Mouse (Mus musculus) Patski (cell line): Measurements from ENCODE around the gene Ptprq. TPM values are rescaled to one million over a fixed set of nuclear protein-coding genes. Genes with fewer than 3 reads are reported as not detected.

Experiments
- ATAC-seq: fragments of 100-300 bp; one replicate; pipeline ENCODE4 v1.8.0; 2021
- CTCF ChIA-PET: fragments of 350-600 bp; sonication (Branson Sonifier 250); formaldehyde crosslinking; loops from one replicate; lab custom pipeline; 2022; ENCODE audit warnings: inconsistent platforms; lab: Charles Lee
- POLR2A ChIA-PET: fragments of 350-600 bp; sonication (Branson Sonifier 250); formaldehyde crosslinking; loops from one replicate; lab custom pipeline; 2022; ENCODE audit warnings: antibody characterized with exemption, inconsistent platforms; lab: Charles Lee
- DNase-seq: peaks from one replicate; pipeline ENCODE4 v3.0.0-alpha.2; 2011; ENCODE audit warnings: low read depth, low spot score
- H3K27me3 ChIP-seq: fragments of 371-371 bp; one replicate; pipeline ENCODE4 v1.5.1; 2021
- CTCF ChIP-seq: fragments of 100-300 bp; IDR thresholded peaks from one replicate; pipeline ENCODE4 v1.5.1; 2021
- in situ Hi-C: fragments of 300-500 bp; cut with MboI; formaldehyde crosslinking; loops from 3 replicates; pipeline ENCODE4 v1.11.1; 2018; ENCODE audit warnings: low pct_unique_long_range_greater_than_20kb, mixed read lengths
- polyA plus RNA-seq: library from polyadenylated mRNA; unstranded; gene quantifications from one replicate; pipeline ENCODE4 v1.2.3, GENCODE M21; 2021

Gene Ptprq
- polyA plus RNA-seq, 1 experiment from 2014 or later = 12.3 TPM

DNA sequence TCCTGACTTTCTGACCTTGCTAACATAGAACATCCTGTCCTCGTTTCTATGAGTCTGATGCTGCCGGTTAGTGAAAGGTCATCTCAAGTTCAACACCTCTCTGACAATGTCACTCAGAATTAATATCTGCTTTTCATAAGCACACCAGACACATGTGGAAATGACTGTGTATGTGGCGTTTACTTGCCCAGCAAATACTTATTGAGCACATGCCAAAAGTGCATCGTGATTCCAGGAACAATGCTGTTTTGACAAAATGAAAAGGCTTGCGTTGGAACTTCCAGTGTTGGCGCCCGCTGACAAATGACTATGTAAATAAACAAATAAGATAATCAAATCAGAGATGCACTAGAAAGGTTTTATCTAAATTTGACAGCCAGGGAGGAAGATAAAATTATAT, 5.8 kb upstream of the Ptprq start:
- CTCF ChIA-PET = no interaction called here
- in situ Hi-C loops = no loop called here
- TF ChIP-seq CTCF = no peak
- DNase-seq (no peak), ATAC-seq (no peak)
- no peaks in the 10 kb centered on the region for H3K27me3 ChIP-seq
- POLR2A ChIA-PET = no interaction called here

GRCm38 (mm10) chr10:107704443-107704842, 15.4 kb downstream of the Ptprq start:
- peak; percentile 44 for TF ChIP-seq CTCF
- ChIA-PET POLR2A (no interaction called here), CTCF (interaction anchor here (1.0 to 1.4 kb wide), 3 partner anchors 14 to 262 kb away, joined by 3 read pairs; no protein-coding TSS in a partner anchor)
- no peaks in the 10 kb centered on the region for H3K27me3 ChIP-seq
- no peak for ATAC-seq
- no peak for DNase-seq
- in situ Hi-C loops = loop anchor here (5.0 to 10.0 kb wide), 2 partner anchors 262 to 770 kb away; no protein-coding TSS in a partner anchor

DNA sequence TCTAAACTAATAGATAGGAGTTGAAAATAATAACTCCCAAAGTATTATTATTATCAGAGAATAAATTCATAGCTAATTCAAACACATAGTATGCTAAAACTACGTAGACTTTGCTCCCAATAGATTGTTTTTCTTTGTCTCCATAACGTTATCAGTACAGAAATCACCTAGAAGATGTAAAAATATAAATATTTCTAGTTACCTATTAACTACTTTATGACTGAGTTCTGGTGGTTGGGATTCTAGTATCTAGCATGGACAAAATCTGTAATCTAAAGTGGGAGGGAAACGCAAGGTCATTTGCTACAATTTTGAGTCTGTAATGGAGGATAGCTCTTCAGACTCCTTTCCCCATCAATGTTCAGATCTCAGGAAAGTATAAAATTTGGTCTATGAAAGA, 18.9 kb downstream of the Ptprq start:
- H3K27me3 ChIP-seq = no peaks in the 10 kb centered on the region
- ChIA-PET CTCF (interaction anchor here (1.0 kb wide), 1 partner anchor 18 kb away, joined by 3 read pairs; no protein-coding TSS in a partner anchor), POLR2A (no interaction called here)
- ATAC-seq (no peak), DNase-seq (no peak)
- TF ChIP-seq CTCF = no peak
- in situ Hi-C loops = loop anchor here (5.0 to 10.0 kb wide), 2 partner anchors 259 to 766 kb away; no protein-coding TSS in a partner anchor

- ChIA-PET CTCF (no interaction called here), POLR2A (no interaction called here)
- DNase-seq = no peak
- in situ Hi-C loops = no loop called here
- H3K27me3 ChIP-seq = no peaks in the 10 kb centered on the region
- ATAC-seq = no peak
- TF ChIP-seq CTCF = no peak
These were observed 21.1 kb downstream of the Ptprq start for GRCm38 (mm10) chr10:107698716-107699115.

- CTCF ChIA-PET = no interaction called here
- DNase-seq (no peak), ATAC-seq (no peak)
- in situ Hi-C loops = no loop called here
- no peak for TF ChIP-seq CTCF
- POLR2A ChIA-PET = interaction anchor here (0.6 kb wide), 2 partner anchors 256 to 479 kb away, joined by 3 to 4 read pairs; no protein-coding TSS in a partner anchor
- H3K27me3 ChIP-seq = no peaks in the 10 kb centered on the region
These were observed 22.7 kb downstream of the Ptprq start for GRCm38 (mm10) chr10:107697177-107697576.

DNA sequence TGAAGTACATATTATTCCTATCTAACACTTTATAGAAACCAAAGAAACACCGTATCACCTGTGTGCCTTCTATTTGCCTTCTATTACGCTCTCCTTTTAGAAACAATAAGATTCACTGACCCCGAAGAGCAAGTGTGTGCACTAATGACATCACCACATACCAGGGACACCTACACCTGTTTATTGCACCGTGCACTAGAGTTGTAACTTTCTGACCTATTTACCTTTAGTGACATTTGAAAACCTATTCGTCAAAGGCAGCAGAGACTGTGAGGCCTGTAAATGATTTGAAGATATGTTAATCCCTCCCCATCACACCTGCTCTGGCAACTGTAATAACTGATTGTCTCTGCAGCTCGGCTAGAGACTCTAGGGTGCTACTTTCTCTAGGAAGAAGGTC, 32.5 kb downstream of the Ptprq start:
- H3K27me3 ChIP-seq = no peaks in the 10 kb centered on the region
- ATAC-seq (no peak), DNase-seq (no peak)
- ChIA-PET CTCF (no interaction called here), POLR2A (no interaction called here)
- in situ Hi-C loops = no loop called here
- no peak for TF ChIP-seq CTCF

DNA sequence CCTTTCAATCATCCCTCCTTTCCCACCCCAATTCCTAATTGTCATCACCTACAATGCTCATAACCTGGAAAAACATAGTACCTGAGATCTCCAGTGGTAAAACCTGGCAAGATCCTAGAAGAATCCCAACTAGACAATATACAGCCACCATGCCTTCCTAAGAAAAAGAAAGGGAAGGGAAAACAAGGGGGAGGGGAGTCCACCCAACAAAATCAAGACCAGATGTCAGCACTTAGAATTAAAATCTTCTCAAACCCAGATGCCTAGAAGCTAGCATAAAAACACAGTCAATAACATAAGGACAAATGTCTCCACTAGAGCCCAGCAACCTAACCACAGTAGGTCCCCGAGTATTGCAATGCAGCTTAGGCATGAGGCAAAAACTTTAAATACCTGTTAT, 43.9 kb downstream of the Ptprq start:
- CTCF ChIA-PET = no interaction called here
- in situ Hi-C loops = no loop called here
- DNase-seq = no peak

DNA sequence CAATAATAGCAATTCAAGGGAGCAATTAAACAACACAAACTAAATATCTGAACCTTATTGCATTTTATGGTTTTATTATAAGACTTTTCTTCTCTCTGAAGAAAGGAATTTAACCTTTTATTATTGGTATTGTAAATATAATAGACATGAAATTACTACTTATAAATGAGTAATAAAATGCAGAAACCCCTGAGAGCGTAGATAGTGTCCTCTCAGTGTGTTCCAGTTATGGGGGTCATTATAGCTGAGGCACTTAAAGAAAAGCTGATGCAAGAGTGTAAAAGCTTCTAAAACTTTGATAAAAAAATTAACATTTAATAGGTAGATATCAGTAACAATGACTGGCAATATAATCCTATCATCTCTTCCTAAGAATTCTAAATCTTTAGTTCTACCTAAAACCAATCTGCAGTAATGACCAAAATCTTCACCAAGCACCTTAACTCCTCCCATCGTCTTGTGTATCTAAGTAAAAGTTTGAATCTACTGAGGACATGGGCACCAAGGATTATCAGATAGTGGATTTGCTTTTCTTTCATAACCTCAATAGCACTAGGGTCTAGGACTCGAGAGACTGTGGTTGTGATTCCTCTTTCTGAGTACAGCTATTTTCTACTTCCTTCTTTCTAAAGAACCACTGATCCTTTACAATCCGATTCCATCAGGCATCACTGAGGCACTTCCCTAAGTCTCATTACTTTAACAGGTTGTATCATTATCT, 51.3 kb downstream of the Ptprq start:
- ChIA-PET CTCF (interaction anchor here (0.6 kb wide), 1 partner anchor 400 kb away, joined by 3 read pairs; no protein-coding TSS in a partner anchor), POLR2A (no interaction called here)
- H3K27me3 ChIP-seq = no peaks in the 10 kb centered on the region
- no peak for TF ChIP-seq CTCF
- in situ Hi-C loops = no loop called here
- ATAC-seq (no peak), DNase-seq (no peak)

More for the DNA sequence above, 43.9 kb downstream of the Ptprq start:
- no peak for ATAC-seq
- TF ChIP-seq CTCF = no peak
- H3K27me3 ChIP-seq = no peaks in the 10 kb centered on the region
- POLR2A ChIA-PET = no interaction called here

DNA sequence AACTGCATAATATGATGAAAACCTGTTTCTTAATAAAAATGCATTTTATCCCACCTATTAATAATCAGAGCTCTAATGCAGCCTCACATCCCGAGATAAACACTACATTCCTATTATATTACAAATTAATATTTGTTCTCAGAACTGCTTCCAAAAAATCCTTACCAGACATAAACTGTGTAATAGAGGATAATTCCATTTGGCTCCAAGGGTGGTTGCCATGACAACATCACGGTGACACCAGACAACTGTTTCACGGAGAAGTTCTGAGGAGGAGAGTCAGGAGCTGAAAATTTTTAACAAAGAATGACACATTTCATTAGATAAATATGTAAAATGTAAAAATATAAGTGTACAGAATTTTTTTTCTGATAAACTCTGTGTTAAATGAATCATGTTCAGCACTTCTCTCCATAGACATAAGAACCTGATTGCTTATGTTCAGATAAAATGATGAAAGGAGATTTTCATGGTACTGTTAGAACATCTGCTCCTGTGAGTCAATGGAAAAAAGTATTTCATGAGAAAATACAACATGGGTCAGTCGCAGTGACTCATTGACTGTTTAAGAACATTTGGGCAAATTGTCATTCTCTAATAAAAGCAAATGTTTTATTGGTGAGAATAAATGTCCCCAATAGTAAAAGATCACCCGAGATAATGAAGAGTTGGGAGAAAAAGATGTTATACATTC, 57.3 kb downstream of the Ptprq start:
- no peaks in the 10 kb centered on the region for H3K27me3 ChIP-seq
- POLR2A ChIA-PET = no interaction called here
- ATAC-seq = no peak
- DNase-seq = no peak
- in situ Hi-C loops = no loop called here
- CTCF ChIA-PET = no interaction called here
- TF ChIP-seq CTCF = no peak

- CTCF ChIA-PET = no interaction called here
- no peak for DNase-seq
- no peak for TF ChIP-seq CTCF
- no peaks in the 10 kb centered on the region for H3K27me3 ChIP-seq
- no peak for ATAC-seq
- POLR2A ChIA-PET = no interaction called here
- in situ Hi-C loops = no loop called here
These were observed 57.9 kb downstream of the Ptprq start for GRCm38 (mm10) chr10:107661970-107662369.

DNA sequence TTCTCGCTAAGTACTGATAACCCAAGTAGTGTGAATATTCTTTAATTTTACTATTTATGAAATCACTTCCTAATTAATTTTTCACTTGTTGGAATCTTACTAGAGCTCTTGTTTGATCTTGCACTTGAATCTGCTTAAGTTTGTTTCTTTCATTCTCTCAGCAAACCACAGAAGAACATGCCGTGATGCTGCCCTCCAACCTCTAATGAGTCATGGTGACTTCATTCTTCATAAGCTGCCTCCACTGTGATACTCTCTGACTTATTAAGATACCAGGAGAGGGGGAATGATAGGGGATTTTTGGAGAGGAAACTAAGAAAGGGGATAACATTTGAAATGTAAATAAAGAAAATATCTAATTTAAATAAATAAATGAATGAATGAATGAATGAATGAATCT, 60.7 kb downstream of the Ptprq start:
- POLR2A ChIA-PET = no interaction called here

More for the DNA sequence above, 60.7 kb downstream of the Ptprq start:
- ATAC-seq (no peak), DNase-seq (no peak)
- in situ Hi-C loops = no loop called here
- no peaks in the 10 kb centered on the region for H3K27me3 ChIP-seq
- CTCF ChIA-PET = no interaction called here
- TF ChIP-seq CTCF = no peak
